Mouse (Mus musculus) heart, postnatal 14 days (tissue): ENCODE results near the gene Mapk8ip2. TPM values are rescaled to one million over a fixed set of nuclear protein-coding genes. Genes with fewer than 3 reads are reported as not detected.

Source experiments
- DNase-seq, 2 experiments: peaks; one replicate each; pipeline ENCODE4 v3.0.0; 2021 to 2022
- intact Hi-C: fragments of 180-260 bp; cut with DNase I; formaldehyde crosslinking; loops from one replicate; pipeline ENCODE4 v1.15.1; 2025
- total RNA-seq, 2 experiments: library from RNA; stranded (reverse); gene quantifications; 2 replicates each; pipeline ENCODE4 v1.2.3; 2021

The Mapk8ip2 gene
- total RNA-seq, 2 experiments from 2014 or later: 0.05 to 0.31 TPM

- intact Hi-C loops: no loop called here
- no peak for DNase-seq
Observed at GRCm38 (mm10) chr15:89442486-89443070, 11.1 kb upstream of the Mapk8ip2 start.

- DNase-seq: peak; percentile 77 to 85
- intact Hi-C loops: no loop called here
Observed at GRCm38 (mm10) chr15:89452906-89453864, 528 bp upstream of the Mapk8ip2 start.

- intact Hi-C loops: no loop called here
- no peak for DNase-seq
Observed at GRCm38 (mm10) chr15:89454857-89455256, 1.1 kb downstream of the Mapk8ip2 start.

GRCm38 (mm10) chr15:89455642-89456041 lies 1.9 kb downstream of the Mapk8ip2 start:
- intact Hi-C loops: no loop called here
- DNase-seq: no peak

- intact Hi-C loops: no loop called here
- DNase-seq: no peak
Observed at GRCm38 (mm10) chr15:89458942-89459341, 5.2 kb downstream of the Mapk8ip2 start.

GRCm38 (mm10) chr15:89459821-89460220 lies 6.1 kb downstream of the Mapk8ip2 start:
- intact Hi-C loops: no loop called here
- no peak for DNase-seq

- DNase-seq: no peak
- intact Hi-C loops: no loop called here
Observed at GRCm38 (mm10) chr15:89460298-89460697, 6.6 kb downstream of the Mapk8ip2 start.

GRCm38 (mm10) chr15:89461321-89461720 lies 7.6 kb downstream of the Mapk8ip2 start:
- no peak for DNase-seq
- intact Hi-C loops: no loop called here

- intact Hi-C loops: no loop called here
- no peak for DNase-seq
Observed at GRCm38 (mm10) chr15:89462176-89462575, 8.5 kb downstream of the Mapk8ip2 start.

GRCm38 (mm10) chr15:89463334-89464235 lies 9.9 kb downstream of the Mapk8ip2 start:
- peak in 1 of 2 experiments; percentile 41 for DNase-seq
- intact Hi-C loops: no loop called here

- DNase-seq: no peak
- intact Hi-C loops: loop anchor here (5.0 kb wide), 1 partner anchor 88 kb away; the partner anchor contains the start of genes Odf3b and Tymp
Observed at GRCm38 (mm10) chr15:89465052-89465451, 11.3 kb downstream of the Mapk8ip2 start.

GRCm38 (mm10) chr15:89468577-89468976 lies 14.9 kb downstream of the Mapk8ip2 start:
- DNase-seq: no peak
- intact Hi-C loops: loop anchor here (5.0 kb wide), 1 partner anchor 91 kb away; the partner anchor contains the start of genes Odf3b and Tymp

GRCm38 (mm10) chr15:89471476-89471875 lies 17.8 kb downstream of the Mapk8ip2 start:
- no peak for DNase-seq
- intact Hi-C loops: no loop called here

GRCm38 (mm10) chr15:89473370-89473769 lies 19.7 kb downstream of the Mapk8ip2 start:
- intact Hi-C loops: loop anchor here (2.0 kb wide), 1 partner anchor 31 kb away; no protein-coding TSS in a partner anchor
- DNase-seq: no peak

GRCm38 (mm10) chr15:89473921-89474320 lies 20.2 kb downstream of the Mapk8ip2 start:
- no peak for DNase-seq
- intact Hi-C loops: loop anchor here (2.0 kb wide), 1 partner anchor 31 kb away; no protein-coding TSS in a partner anchor

GRCm38 (mm10) chr15:89474596-89475292 lies 21.0 kb downstream of the Mapk8ip2 start:
- no peak for DNase-seq
- intact Hi-C loops: no loop called here

- no peak for DNase-seq
- intact Hi-C loops: no loop called here
Observed at GRCm38 (mm10) chr15:89475293-89475600, 21.5 kb downstream of the Mapk8ip2 start.

GRCm38 (mm10) chr15:89475611-89476474 lies 22.1 kb downstream of the Mapk8ip2 start:
- peak; percentile 94 to 95 for DNase-seq
- intact Hi-C loops: loop anchor here (2.0 kb wide), 1 partner anchor 23 kb away; the partner anchor contains the start of gene Shank3

- no peak for DNase-seq
- intact Hi-C loops: loop anchor here (2.0 kb wide), 1 partner anchor 22 kb away; the partner anchor contains the start of gene Shank3
Observed at GRCm38 (mm10) chr15:89476475-89476815, 22.7 kb downstream of the Mapk8ip2 start.
